ENCODE assay signal across 14 mouse cellular contexts in genomic region chr11:35561760-35562159, GRCm38 (mm10).
DNase-seq lines count a peak whose midpoint lies in the region; ATAC-seq and TF ChIP-seq lines count a peak whose summit lies in the region.
"Had no signal": no experiment of that assay in that cellular context is flagged by ENCODE, and none has a peak within 500 bp of the region (broad histone marks: within the 10 kb centered on the region; RNA-seq: fewer than 3 reads in every experiment).

No protein-coding gene starts in this region.

- TF ChIP-seq POLR2A in brain, embryonic 14.5 days (IDR thresholded peaks at IDR 0.05; ENCODE audit: borderline replicate concordance, extremely low read depth, insufficient read depth, insufficient read length, poor library complexity, severe bottlenecking): no peak

- H3K9ac ChIP-seq in forebrain, postnatal 0 days: no peak overlapping the region
- no peak overlapping the region for H3K9ac ChIP-seq in limb, embryonic 13.5 days
- H3K9ac ChIP-seq: forebrain, embryonic 12.5 days; hindbrain, embryonic 12.5 days; midbrain, embryonic 15.5 days; stomach, embryonic 15.5 days had no signal

- H3K27ac ChIP-seq in forebrain, postnatal 0 days (ENCODE audit: low read depth, low read length): no peak overlapping the region
- no peak overlapping the region for H3K27ac ChIP-seq in forebrain, embryonic 10.5 days
- H3K27ac ChIP-seq in limb, embryonic 13.5 days: peak overlapping the region; percentile 70; the same call in 1 of the 2 replicates
- H3K27ac ChIP-seq: forebrain, embryonic 12.5 days; hindbrain, embryonic 12.5 days; midbrain, embryonic 15.5 days; stomach, embryonic 15.5 days had no signal

- H3K36me3 ChIP-seq in forebrain, postnatal 0 days (ENCODE audit: insufficient read depth): no peaks in the 10 kb centered on the region
- no peaks in the 10 kb centered on the region for H3K36me3 ChIP-seq in forebrain, embryonic 10.5 days (replicated peaks)
- H3K36me3 ChIP-seq in limb, embryonic 13.5 days: no peaks in the 10 kb centered on the region
- H3K36me3 ChIP-seq: forebrain, embryonic 12.5 days; hindbrain, embryonic 12.5 days; midbrain, embryonic 15.5 days; stomach, embryonic 15.5 days had no signal

- no peak overlapping the region for H3K4me2 ChIP-seq in forebrain, postnatal 0 days (ENCODE audit: low read depth)
- H3K4me2 ChIP-seq in limb, embryonic 13.5 days (replicated peaks): peak overlapping the region; percentile 14; the same call in 1 of the 2 replicates
- H3K4me2 ChIP-seq: forebrain, embryonic 12.5 days; hindbrain, embryonic 12.5 days; midbrain, embryonic 15.5 days; stomach, embryonic 15.5 days had no signal

- H3K4me1 ChIP-seq in forebrain, postnatal 0 days (ENCODE audit: insufficient read depth): no peaks in the 10 kb centered on the region
- peaks cover 50% of the 10 kb centered on the region for H3K4me1 ChIP-seq in forebrain, embryonic 10.5 days
- H3K4me1 ChIP-seq in limb, embryonic 13.5 days: peaks cover 64% of the 10 kb centered on the region

- H3K27me3 ChIP-seq in forebrain, postnatal 0 days (ENCODE audit: insufficient read depth, low read length): peaks cover 59% of the 10 kb centered on the region
- H3K27me3 ChIP-seq in forebrain, embryonic 10.5 days (ENCODE audit: poor library complexity, severe bottlenecking): peaks cover 85% of the 10 kb centered on the region
- H3K27me3 ChIP-seq in limb, embryonic 13.5 days: no peaks in the 10 kb centered on the region
- H3K27me3 ChIP-seq: hindbrain, embryonic 12.5 days; stomach, embryonic 15.5 days had no signal

- WGBS in forebrain, postnatal 0 days: 36% methylated on average over 9 of the region's 9 CpGs
- WGBS in forebrain, embryonic 10.5 days: 81% methylated on average over 9 of the region's 9 CpGs
- WGBS in limb, embryonic 13.5 days: 16% methylated on average over 9 of the region's 9 CpGs

- TF ChIP-seq CTCF in forebrain, postnatal 0 days (IDR thresholded peaks at IDR 0.05; ENCODE audit: low read depth): no peak
- TF ChIP-seq CTCF in brain, embryonic 14.5 days (IDR thresholded peaks at IDR 0.05; ENCODE audit: borderline replicate concordance, extremely low read depth, insufficient read depth, insufficient read length): no peak

- ATAC-seq in forebrain, postnatal 0 days: peak; percentile 77
- 0 out of 2 replicates have a peak, but pooled peaks have one; percentile 45 for ATAC-seq in limb, embryonic 13.5 days (ENCODE audit: low FRiP score, low read depth)
- ATAC-seq: midbrain, embryonic 15.5 days had no signal

- H3K9me3 ChIP-seq in forebrain, postnatal 0 days (ENCODE audit: low read length): no peaks in the 10 kb centered on the region
- H3K9me3 ChIP-seq in forebrain, embryonic 10.5 days: no peaks in the 10 kb centered on the region
- H3K9me3 ChIP-seq in limb, embryonic 13.5 days: no peaks in the 10 kb centered on the region
- H3K9me3 ChIP-seq: forebrain, embryonic 12.5 days; hindbrain, embryonic 12.5 days; midbrain, embryonic 15.5 days; stomach, embryonic 15.5 days had no signal

- DNase-seq in forebrain, postnatal 0 days: peak; percentile 45
- no peak for DNase-seq in forebrain, embryonic 10.5 days (ENCODE audit: extremely low spot score, low spot score)
- peak; percentile 34 to 44 for DNase-seq in layer of hippocampus, postnatal 10 days (ENCODE audit: low spot score in 2 of 2)
- no peak for DNase-seq in layer of hippocampus, adult 8-10 months (ENCODE audit: low spot score in 2 of 2)
- DNase-seq in brain, embryonic 14.5 days (ENCODE audit: low read depth): peak; percentile 62
- no peak for DNase-seq in urinary bladder, adult 18-20 months (ENCODE audit: low spot score in 2 of 2)
- DNase-seq: heart, adult 18-20 months; lung, postnatal 10 days; thymus, adult 2 months had no signal

- H3K4me3 ChIP-seq in forebrain, postnatal 0 days (ENCODE audit: low read depth, low read length): no peak overlapping the region
- no peak overlapping the region for H3K4me3 ChIP-seq in forebrain, embryonic 10.5 days
- H3K4me3 ChIP-seq in limb, embryonic 13.5 days: no peak overlapping the region
- H3K4me3 ChIP-seq: forebrain, embryonic 12.5 days; hindbrain, embryonic 12.5 days; midbrain, embryonic 15.5 days; stomach, embryonic 15.5 days had no signal

Comparison
In these comparisons a context has a peak if more than half of its experiments do, and no peak if none do; other contexts are left out.
1. DNase-seq: peak in forebrain, postnatal 0 days (single experiment), layer of hippocampus, postnatal 10 days (2 of 2) and brain, embryonic 14.5 days (single experiment); none in forebrain, embryonic 10.5 days (single experiment), layer of hippocampus, adult 8-10 months (0 of 2) and urinary bladder, adult 18-20 months (0 of 2).